Mouse (Mus musculus): ENCODE data around the gene Ntpcr.

DNA sequence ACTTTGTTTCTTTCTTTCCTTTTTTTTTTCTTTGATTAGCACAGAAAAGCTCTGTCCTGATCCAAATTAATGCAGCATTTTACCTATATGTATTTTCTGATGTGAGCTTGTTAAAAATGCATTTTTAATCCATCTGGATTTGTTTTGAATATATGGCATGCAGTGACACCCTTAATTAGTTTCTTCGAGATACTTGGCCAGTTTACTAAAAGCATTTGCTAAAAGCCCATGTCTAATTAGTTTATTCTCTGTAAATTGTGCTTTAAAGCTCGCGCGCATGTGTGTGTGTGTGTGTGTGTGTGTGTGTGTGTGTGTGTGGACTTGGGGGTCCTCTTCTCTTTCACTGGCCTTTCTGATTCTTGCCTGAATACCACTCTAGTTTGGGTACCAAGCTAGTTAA is 9.2 kb downstream of the Ntpcr start:
- TF ChIP-seq CTCF (IDR thresholded peaks at IDR 0.05; ENCODE audit: borderline replicate concordance, extremely low read depth, insufficient read depth, insufficient read length) (no peak), POLR2A (IDR thresholded peaks at IDR 0.05; ENCODE audit: borderline replicate concordance, extremely low read depth, insufficient read depth, insufficient read length, poor library complexity, severe bottlenecking) (no peak)

Measured in brain, embryonic 14.5 days (tissue).